ENCODE assay signal across 9 mouse cellular contexts in the genomic region with DNA sequence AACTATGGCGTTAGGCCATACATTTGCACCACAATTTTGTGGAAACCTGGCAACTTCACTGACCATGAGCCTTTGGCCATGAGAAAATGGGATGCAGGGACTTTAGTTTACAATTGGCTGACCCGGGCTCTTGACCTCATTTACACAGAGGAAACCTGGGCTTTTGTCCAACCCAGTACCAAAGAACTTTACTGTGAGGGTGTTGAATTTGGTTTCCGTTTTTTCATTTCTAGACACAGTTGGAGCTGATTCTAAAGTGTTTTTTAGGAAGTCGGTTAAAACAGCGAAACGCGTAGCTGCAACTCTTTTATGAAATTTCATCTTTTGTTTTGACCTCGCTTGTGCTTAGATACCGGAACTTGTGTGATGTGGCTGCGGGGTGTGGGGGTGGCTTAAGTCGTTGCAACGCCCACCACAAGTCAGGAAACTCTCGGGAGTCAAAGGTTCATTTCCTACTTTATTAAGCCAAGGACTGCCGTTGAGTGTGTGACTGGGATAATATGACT.
DNase-seq lines count a peak whose midpoint lies in the region; ATAC-seq and TF ChIP-seq lines count a peak whose summit lies in the region.
"Had no signal": no experiment of that assay in that cellular context is flagged by ENCODE, and none has a peak within 500 bp of the region (broad histone marks: within the 10 kb centered on the region; RNA-seq: fewer than 3 reads in every experiment).

No protein-coding gene starts in this region.

- TF ChIP-seq POLR2A in kidney, adult 2 months (IDR thresholded peaks at IDR 0.05; ENCODE audit: low read depth, low read length) = no peak

- ATAC-seq in common myeloid progenitor, adult 5-6 weeks (replicated peaks; ENCODE audit: low read depth, poor library complexity, severe bottlenecking) = peak; percentile 90
- ATAC-seq in megakaryocyte, adult 5-6 weeks (ENCODE audit: poor library complexity, severe bottlenecking) = peak; percentile 89

- DNase-seq in layer of hippocampus, adult 2 months (ENCODE audit: low spot score in 2 of 2) = no peak
- DNase-seq in layer of hippocampus, adult 11-12 months (ENCODE audit: low spot score) = no peak
- peak; percentile 76 for DNase-seq in kidney, adult 2 months
- DNase-seq in cerebellum, adult 18-20 months = no peak
- no peak for DNase-seq in cerebellum, adult 8-10 months
- DNase-seq in gastrocnemius, adult 8-10 months (ENCODE audit: low spot score in 2 of 2) = no peak

- WGBS in kidney, adult 2 months = 45% methylated on average over 14 of the region's 14 CpGs

- H3K27me3 ChIP-seq in kidney, adult 2 months (replicated peaks; ENCODE audit: control insufficient read depth, insufficient read depth, low read length) = no peaks in the 10 kb centered on the region

- H3K27ac ChIP-seq in layer of hippocampus, adult 2 months = peak overlapping the region; percentile 34; the same call in 1 of the 2 replicates
- H3K27ac ChIP-seq in kidney, adult 2 months (ENCODE audit: insufficient read depth, low read depth, low read length) = peak overlapping the region; percentile 81

- H3K4me3 ChIP-seq in layer of hippocampus, adult 2 months = no peak overlapping the region
- H3K4me3 ChIP-seq in kidney, adult 2 months (ENCODE audit: insufficient read depth, low read depth, low read length) = no peak overlapping the region
- H3K4me3 ChIP-seq: megakaryocyte, embryonic 14.5 days had no signal

- H3K4me1 ChIP-seq in kidney, adult 2 months (ENCODE audit: control insufficient read depth, insufficient read depth, low read length) = peaks cover 5% of the 10 kb centered on the region
- H3K4me1 ChIP-seq: megakaryocyte, embryonic 14.5 days had no signal

- H3K36me3 ChIP-seq in kidney, adult 2 months (ENCODE audit: control insufficient read depth, insufficient read depth, low read length) = no peaks in the 10 kb centered on the region

- no peak for TF ChIP-seq CTCF in layer of hippocampus, adult 2 months (conservative IDR thresholded peaks at IDR 0.05)
- no peak for TF ChIP-seq CTCF in kidney, adult 2 months (conservative IDR thresholded peaks at IDR 0.05; ENCODE audit: insufficient read depth, insufficient read length, low read depth, low read length)
